Mouse (Mus musculus) lung, postnatal 0 days (tissue): Measurements from ENCODE around the gene Clcn2.

Experiments used
- CTCF ChIP-seq: IDR thresholded peaks from 2 replicates; pipeline ENCODE4 v1.5.1; 2016; ENCODE audit warnings: antibody characterized with exemption, mild to moderate bottlenecking
- EP300 ChIP-seq: IDR thresholded peaks from 2 replicates; pipeline ENCODE4 v1.6.1; 2016; ENCODE audit warnings: antibody characterized with exemption, mild to moderate bottlenecking, control low read depth

DNA sequence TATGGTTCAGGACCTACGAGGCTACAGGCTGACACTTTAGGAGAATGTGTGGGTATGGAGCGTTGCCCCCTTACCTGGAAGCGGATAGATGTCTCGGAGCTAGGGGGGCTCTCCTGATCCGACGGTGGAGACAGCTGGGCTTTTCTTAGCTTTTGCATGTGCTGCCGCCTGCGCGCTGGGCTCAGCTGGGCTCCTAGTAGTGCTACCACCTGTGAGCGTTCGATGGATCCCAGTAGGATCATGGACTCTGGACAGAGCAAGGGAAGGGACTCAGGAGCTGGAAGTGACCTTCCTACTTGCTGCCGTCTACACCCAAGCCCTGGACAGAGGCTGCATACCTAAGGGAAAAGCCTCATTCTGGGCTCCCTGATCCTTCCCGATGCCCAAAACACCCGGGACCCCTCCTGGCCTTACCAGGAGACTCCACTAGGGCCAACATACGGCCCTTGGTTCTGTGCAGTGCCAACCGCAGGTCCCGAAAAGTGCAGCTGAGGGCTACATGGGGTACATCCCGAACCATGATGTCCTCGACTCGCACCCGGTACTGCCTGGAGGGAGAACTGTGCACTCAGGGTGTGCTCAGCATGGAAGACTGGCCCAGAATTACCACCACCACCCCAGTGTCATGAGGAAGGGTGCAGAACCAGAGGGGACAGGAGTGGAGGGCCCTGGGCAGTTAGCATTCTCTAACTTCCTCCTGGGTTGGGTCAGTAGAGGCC lies 9.2 kb downstream of the Clcn2 start:
- no peak for TF ChIP-seq CTCF
- TF ChIP-seq EP300, result no peak
